Mouse (Mus musculus) hindbrain, embryonic 12.5 days (tissue): ENCODE measurements at regions not wholly inside any gene's neighbourhood (a gene's known extent, or its start where the extent isn't known, plus 50 kb on each side); places are given as distances from the start of the nearest gene placed in this dataset.

Experiments
- ATAC-seq: fragments of 200-750 bp; cut with Nextera tagmentation; 2 replicates; pipeline ENCODE4 v1.8.0; 2017; ENCODE audit warnings: moderate TSS enrichment; ENCODE audit not compliant: low FRiP score
- H3K27ac ChIP-seq: fragments of 300-500 bp; sonication (generic); 2 replicates; pipeline ENCODE4 v1.5.1; 2016; ENCODE audit warnings: mild to moderate bottlenecking
- H3K27me3 ChIP-seq: fragments of 300-500 bp; sonication (generic); 2 replicates; pipeline ENCODE4 v1.6.1; 2016; ENCODE audit warnings: mild to moderate bottlenecking
- H3K36me3 ChIP-seq: fragments of 300-500 bp; sonication (generic); 2 replicates; pipeline ENCODE4 v1.6.1; 2016; ENCODE audit warnings: mild to moderate bottlenecking
- H3K4me1 ChIP-seq: fragments of 300-500 bp; sonication (generic); 2 replicates; pipeline ENCODE4 v1.6.1; 2016
- H3K4me2 ChIP-seq: fragments of 300-500 bp; sonication (generic); replicated peaks from 2 replicates; pipeline ENCODE4 v1.6.1; 2016; ENCODE audit warnings: mild to moderate bottlenecking
- H3K4me3 ChIP-seq: fragments of 300-500 bp; sonication (generic); 2 replicates; pipeline ENCODE4 v1.5.1; 2016; ENCODE audit warnings: mild to moderate bottlenecking
- H3K9ac ChIP-seq: fragments of 300-500 bp; sonication (generic); 2 replicates; pipeline ENCODE4 v1.6.1; 2016; ENCODE audit warnings: mild to moderate bottlenecking, moderate library complexity
- H3K9me3 ChIP-seq: fragments of 300-500 bp; sonication (generic); replicated peaks from 2 replicates; pipeline ENCODE4 v1.6.1; 2016; ENCODE audit warnings: mild to moderate bottlenecking
- WGBS: fragments of 180-500 bp; shearing (Covaris S2); methylation state at CpG from one replicate; pipeline ENCODE4 v1.1.7; 2016; 5-methylcytosine and 5-hydroxymethylcytosine counted together

GRCm38 (mm10) chr1:73140557-73141345 lies 125.0 kb upstream of the Tnp1 start:
- 67% methylated on average over 7 of the region's 7 CpGs for WGBS
- Histone ChIP-seq H3K4me2 (no peak overlapping the region), H3K4me1 (no peaks in the 10 kb centered on the region), H3K9me3 (no peaks in the 10 kb centered on the region), H3K36me3 (no peaks in the 10 kb centered on the region), H3K27me3 (no peaks in the 10 kb centered on the region), H3K9ac (no peak overlapping the region), H3K4me3 (no peak overlapping the region), H3K27ac (no peak overlapping the region)
- no peak for ATAC-seq

- Histone ChIP-seq H3K4me1 (no peaks in the 10 kb centered on the region), H3K27me3 (no peaks in the 10 kb centered on the region), H3K4me2 (no peak overlapping the region), H3K36me3 (no peaks in the 10 kb centered on the region), H3K9me3 (no peaks in the 10 kb centered on the region), H3K27ac (no peak overlapping the region), H3K9ac (no peak overlapping the region), H3K4me3 (no peak overlapping the region)
- WGBS: 76% methylated on average over 4 of the region's 4 CpGs
- no peak for ATAC-seq
These were observed 114.6 kb upstream of the Tnp1 start for GRCm38 (mm10) chr1:73130215-73130861.

DNA sequence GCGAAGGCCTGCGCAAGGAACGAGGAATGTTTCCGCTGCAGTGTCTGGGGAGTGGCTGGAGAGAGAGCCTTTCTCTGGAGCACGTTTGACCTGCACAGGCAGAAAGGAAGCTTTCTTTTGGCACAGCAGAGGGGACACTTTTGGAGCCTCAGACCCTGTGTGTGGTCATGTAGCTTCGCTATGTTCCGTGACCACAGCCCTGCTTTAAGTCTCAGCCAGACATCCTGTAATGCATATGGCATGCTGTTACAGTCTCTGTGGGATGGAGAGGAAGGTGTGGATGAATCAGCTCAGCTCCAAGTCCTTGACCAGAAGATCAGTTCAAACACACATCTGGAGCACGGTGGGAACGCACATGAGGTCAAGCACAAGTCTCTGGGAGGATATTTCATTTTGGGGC lies 107.3 kb upstream of the Tnp1 start:
- Histone ChIP-seq H3K9ac (no peak overlapping the region), H3K36me3 (no peaks in the 10 kb centered on the region), H3K4me1 (0 out of 2 replicates have a peak, but pooled peaks cover 3% of the 10 kb centered on the region), H3K27me3 (no peaks in the 10 kb centered on the region), H3K9me3 (no peaks in the 10 kb centered on the region), H3K4me2 (no peak overlapping the region), H3K27ac (no peak overlapping the region), H3K4me3 (no peak overlapping the region)
- WGBS: 73% methylated on average over 9 of the region's 9 CpGs
- ATAC-seq: no peak

- WGBS: 65% methylated on average over 6 of the region's 6 CpGs
- no peaks in the 10 kb centered on the region for H3K27me3 ChIP-seq
- peaks cover 9% of the 10 kb centered on the region for H3K4me1 ChIP-seq
- H3K9me3 ChIP-seq: no peaks in the 10 kb centered on the region
- H3K36me3 ChIP-seq: no peaks in the 10 kb centered on the region
- no peak overlapping the region for H3K27ac ChIP-seq
- H3K4me3 ChIP-seq: no peak overlapping the region
- no peak overlapping the region for H3K9ac ChIP-seq
- no peak for ATAC-seq
- no peak overlapping the region for H3K4me2 ChIP-seq
These were observed 103.0 kb upstream of the Tnp1 start for GRCm38 (mm10) chr1:73118661-73119060.

GRCm38 (mm10) chr1:73116526-73116925 lies 100.8 kb upstream of the Tnp1 start:
- Histone ChIP-seq H3K4me1 (peaks cover 9% of the 10 kb centered on the region), H3K36me3 (no peaks in the 10 kb centered on the region), H3K27ac (no peak overlapping the region), H3K27me3 (no peaks in the 10 kb centered on the region), H3K9ac (no peak overlapping the region), H3K4me3 (no peak overlapping the region), H3K9me3 (no peaks in the 10 kb centered on the region), H3K4me2 (no peak overlapping the region)
- 13% methylated on average over 2 of the region's 2 CpGs for WGBS
- ATAC-seq: no peak

- no peaks in the 10 kb centered on the region for H3K27me3 ChIP-seq
- H3K36me3 ChIP-seq: no peaks in the 10 kb centered on the region
- peaks cover 9% of the 10 kb centered on the region for H3K4me1 ChIP-seq
- H3K4me2 ChIP-seq: no peak overlapping the region
- WGBS: 88% methylated on average over 5 of the region's 5 CpGs
- ATAC-seq: no peak
- H3K4me3 ChIP-seq: no peak overlapping the region
- H3K27ac ChIP-seq: no peak overlapping the region
- H3K9ac ChIP-seq: no peak overlapping the region
- no peaks in the 10 kb centered on the region for H3K9me3 ChIP-seq
These were observed 100.1 kb upstream of the Tnp1 start for GRCm38 (mm10) chr1:73115854-73116253.

GRCm38 (mm10) chr1:73113137-73113536 lies 97.4 kb upstream of the Tnp1 start:
- H3K9me3 ChIP-seq: no peaks in the 10 kb centered on the region
- ATAC-seq: no peak
- H3K4me3 ChIP-seq: no peak overlapping the region
- 92% methylated on average over 6 of the region's 6 CpGs for WGBS
- no peaks in the 10 kb centered on the region for H3K36me3 ChIP-seq
- no peaks in the 10 kb centered on the region for H3K27me3 ChIP-seq
- no peak overlapping the region for H3K27ac ChIP-seq
- peaks cover 7% of the 10 kb centered on the region for H3K4me1 ChIP-seq
- H3K9ac ChIP-seq: no peak overlapping the region
- no peak overlapping the region for H3K4me2 ChIP-seq

- H3K27ac ChIP-seq: no peak overlapping the region
- H3K4me1 ChIP-seq: peaks cover 7% of the 10 kb centered on the region
- no peak for ATAC-seq
- H3K36me3 ChIP-seq: no peaks in the 10 kb centered on the region
- no peak overlapping the region for H3K9ac ChIP-seq
- no peak overlapping the region for H3K4me2 ChIP-seq
- H3K4me3 ChIP-seq: no peak overlapping the region
- H3K9me3 ChIP-seq: no peaks in the 10 kb centered on the region
- 83% methylated on average over 3 of the region's 3 CpGs for WGBS
- H3K27me3 ChIP-seq: no peaks in the 10 kb centered on the region
These were observed 97.0 kb upstream of the Tnp1 start for GRCm38 (mm10) chr1:73112711-73113110.

GRCm38 (mm10) chr1:73111911-73112310 lies 96.2 kb upstream of the Tnp1 start:
- H3K4me2 ChIP-seq: no peak overlapping the region
- no peak overlapping the region for H3K4me3 ChIP-seq
- H3K27me3 ChIP-seq: no peaks in the 10 kb centered on the region
- ATAC-seq: no peak
- no peaks in the 10 kb centered on the region for H3K36me3 ChIP-seq
- no peak overlapping the region for H3K27ac ChIP-seq
- peaks cover 5% of the 10 kb centered on the region for H3K4me1 ChIP-seq
- H3K9me3 ChIP-seq: no peaks in the 10 kb centered on the region
- no peak overlapping the region for H3K9ac ChIP-seq
- 96% methylated on average over 5 of the region's 5 CpGs for WGBS

GRCm38 (mm10) chr1:73105856-73106463 lies 90.3 kb upstream of the Tnp1 start:
- no peaks in the 10 kb centered on the region for H3K9me3 ChIP-seq
- no peaks in the 10 kb centered on the region for H3K36me3 ChIP-seq
- no peaks in the 10 kb centered on the region for H3K27me3 ChIP-seq
- H3K27ac ChIP-seq: no peak overlapping the region
- H3K9ac ChIP-seq: no peak overlapping the region
- WGBS: 81% methylated on average over 4 of the region's 4 CpGs
- no peaks in the 10 kb centered on the region for H3K4me1 ChIP-seq
- no peak overlapping the region for H3K4me3 ChIP-seq
- no peak for ATAC-seq
- H3K4me2 ChIP-seq: no peak overlapping the region

DNA sequence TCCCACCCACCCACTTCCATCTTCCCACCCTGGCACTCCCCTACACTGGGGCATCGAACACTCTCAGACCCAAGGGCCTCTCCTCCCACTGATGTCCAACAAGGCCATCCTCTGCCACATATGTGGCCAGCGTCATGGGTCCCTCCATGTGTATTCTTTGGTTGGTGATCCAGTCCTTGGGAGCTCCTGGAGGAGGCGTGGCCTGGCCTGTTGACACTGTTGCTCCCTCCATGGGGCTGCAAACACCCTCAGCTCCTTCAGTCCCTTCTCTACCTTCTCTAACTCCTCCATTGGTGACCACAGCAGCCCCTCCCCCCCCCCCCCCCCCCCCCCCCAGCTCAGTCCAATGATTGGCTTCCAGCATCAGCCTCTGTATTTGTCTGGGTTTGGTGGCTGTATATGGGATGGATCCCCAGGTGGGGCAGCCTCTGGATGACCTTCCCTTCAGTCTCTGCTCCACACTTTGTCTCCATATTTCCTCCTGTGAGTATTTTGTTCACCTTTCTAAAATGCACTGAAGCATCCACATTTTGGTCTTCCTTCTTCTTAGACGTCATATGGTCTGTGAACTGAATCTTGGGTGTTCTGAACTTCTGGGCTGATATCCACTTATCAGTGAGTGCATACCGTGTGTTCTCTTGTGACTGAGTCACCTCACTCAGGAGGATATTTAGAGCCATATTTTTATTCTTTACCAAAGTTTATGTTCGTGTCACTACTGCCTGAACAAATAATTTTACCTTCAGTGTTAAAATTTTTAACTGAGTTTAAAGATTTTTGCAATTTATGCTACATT lies 82.1 kb upstream of the Tnp1 start:
- Histone ChIP-seq H3K9ac (no peak overlapping the region), H3K4me2 (no peak overlapping the region), H3K27ac (no peak overlapping the region), H3K27me3 (no peaks in the 10 kb centered on the region), H3K4me1 (no peaks in the 10 kb centered on the region), H3K9me3 (peaks cover 4% of the 10 kb centered on the region; the same call in 1 of the 2 replicates), H3K36me3 (no peaks in the 10 kb centered on the region), H3K4me3 (no peak overlapping the region)
- WGBS: 83% methylated on average over 6 of the region's 6 CpGs
- no peak for ATAC-seq

GRCm38 (mm10) chr1:73089636-73090035 lies 73.9 kb upstream of the Tnp1 start:
- Histone ChIP-seq H3K4me2 (no peak overlapping the region), H3K27me3 (no peaks in the 10 kb centered on the region), H3K27ac (no peak overlapping the region), H3K9me3 (no peaks in the 10 kb centered on the region), H3K9ac (no peak overlapping the region), H3K4me1 (peaks cover 11% of the 10 kb centered on the region), H3K4me3 (no peak overlapping the region), H3K36me3 (no peaks in the 10 kb centered on the region)
- WGBS: 33% methylated on average over 3 of the region's 3 CpGs
- no peak for ATAC-seq
